Mouse (Mus musculus) limb, embryonic 13.5 days (tissue): ENCODE results near the gene Xaf1. TPM values are rescaled to one million over a fixed set of nuclear protein-coding genes. Genes with fewer than 3 reads are reported as not detected.
"Not testable (repeated sequence)": the region's sequence is repeated elsewhere in the genome, so short reads cannot be mapped to it uniquely, and the experiment has no call there.

Source experiments
- ATAC-seq: fragments of 200-750 bp; cut with Nextera tagmentation; 2 replicates; pipeline ENCODE4 v1.8.0; 2017; ENCODE audit warnings: low read depth, moderate number of reproducible peaks, moderate TSS enrichment; ENCODE audit not compliant: low FRiP score
- H3K27ac ChIP-seq: fragments of 300-500 bp; sonication (generic); 2 replicates; pipeline ENCODE4 v1.5.1; 2015; ENCODE audit warnings: inconsistent platforms, mild to moderate bottlenecking, moderate library complexity
- H3K27me3 ChIP-seq: fragments of 300-500 bp; sonication (generic); 2 replicates; pipeline ENCODE4 v1.6.1; 2015; ENCODE audit warnings: mild to moderate bottlenecking, inconsistent platforms
- H3K36me3 ChIP-seq: fragments of 300-500 bp; sonication (generic); 2 replicates; pipeline ENCODE4 v1.6.1; 2015; ENCODE audit warnings: inconsistent platforms, mild to moderate bottlenecking, moderate library complexity
- H3K4me1 ChIP-seq: fragments of 300-500 bp; sonication (generic); 2 replicates; pipeline ENCODE4 v1.6.1; 2015; ENCODE audit warnings: inconsistent platforms
- H3K4me2 ChIP-seq: fragments of 300-500 bp; sonication (generic); replicated peaks from 2 replicates; pipeline ENCODE4 v1.6.1; 2015; ENCODE audit warnings: inconsistent platforms, mild to moderate bottlenecking, moderate library complexity
- H3K4me3 ChIP-seq: fragments of 300-500 bp; sonication (generic); 2 replicates; pipeline ENCODE4 v1.5.1; 2015; ENCODE audit warnings: moderate library complexity, mild to moderate bottlenecking, inconsistent platforms
- H3K9ac ChIP-seq: fragments of 300-500 bp; sonication (generic); 2 replicates; pipeline ENCODE4 v1.6.1; 2015; ENCODE audit warnings: mild to moderate bottlenecking, inconsistent platforms
- H3K9me3 ChIP-seq: fragments of 300-500 bp; sonication (generic); 2 replicates; pipeline ENCODE4 v1.6.1; 2016; ENCODE audit warnings: inconsistent platforms
- WGBS: fragments of 180-500 bp; shearing (Covaris S2); methylation state at CpG from one replicate; pipeline ENCODE4 v1.1.7; 2015; 5-methylcytosine and 5-hydroxymethylcytosine counted together
- polyA plus RNA-seq: library from polyadenylated mRNA; unstranded; fragments of >200 nt; fragmentation: Nextera tagmentation; extraction: Ambion mirVana; gene quantifications from 2 replicates; pipeline ENCODE4 v1.2.1, GENCODE M21; 2015

The Xaf1 gene
- polyA plus RNA-seq, 1 experiment from 2014 or later = 2.5 TPM

DNA sequence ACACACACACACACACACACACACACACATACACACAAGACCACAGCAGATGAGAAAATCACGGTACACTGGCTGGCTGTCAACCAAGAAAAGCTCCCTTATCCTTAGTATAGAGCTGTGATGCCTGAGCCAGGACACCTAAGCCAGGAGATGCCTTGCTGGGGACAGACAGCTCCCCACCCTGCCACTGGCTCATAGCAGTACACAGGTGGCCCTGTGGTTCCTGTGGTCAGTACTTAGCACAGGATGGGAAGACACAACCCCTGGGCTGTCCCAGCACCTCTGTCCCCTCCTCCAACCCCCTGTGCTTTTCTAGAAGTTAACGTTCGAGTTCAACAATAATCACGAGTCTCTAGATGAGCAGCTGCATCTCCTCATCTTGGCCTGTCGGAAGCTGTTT, 16.6 kb downstream of the Xaf1 start:
- Histone ChIP-seq H3K27me3 (peaks cover 48% of the 10 kb centered on the region), H3K9me3 (no peaks in the 10 kb centered on the region), H3K4me1 (peaks cover 4% of the 10 kb centered on the region), H3K4me2 (no peak overlapping the region), H3K9ac (no peak overlapping the region), H3K27ac (no peak overlapping the region), H3K36me3 (no peaks in the 10 kb centered on the region), H3K4me3 (no peak overlapping the region)
- no peak for ATAC-seq
- WGBS = 79% methylated on average over 5 of the region's 5 CpGs

DNA sequence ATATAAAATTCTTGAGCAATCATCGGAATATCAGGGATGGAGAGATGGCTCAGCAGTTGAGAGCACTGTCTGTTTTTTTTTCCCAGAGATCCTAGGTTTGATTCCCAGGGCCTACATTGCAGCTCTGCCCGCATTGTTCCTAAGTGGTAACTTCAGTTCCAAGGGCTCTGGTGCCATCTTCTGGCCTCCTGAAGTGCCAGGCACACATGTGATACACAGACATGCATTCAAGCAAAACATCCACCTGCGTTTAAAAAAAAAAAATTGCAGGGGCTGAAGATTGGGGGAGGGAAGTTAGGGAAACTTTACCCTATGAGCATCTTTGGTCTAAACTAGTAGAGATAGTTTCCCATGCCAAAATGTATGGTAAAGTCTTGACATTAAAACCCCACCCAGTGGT, 23.0 kb downstream of the Xaf1 start:
- Histone ChIP-seq H3K36me3 (no peaks in the 10 kb centered on the region), H3K4me1 (no peaks in the 10 kb centered on the region), H3K27ac (no peak overlapping the region), H3K27me3 (no peaks in the 10 kb centered on the region), H3K9ac (no peak overlapping the region), H3K4me3 (no peak overlapping the region), H3K4me2 (no peak overlapping the region), H3K9me3 (no peaks in the 10 kb centered on the region)
- ATAC-seq = no peak
- 63% methylated on average over 3 of the region's 3 CpGs for WGBS

GRCm38 (mm10) chr11:72325701-72326100, 24.3 kb downstream of the Xaf1 start:
- H3K4me3 ChIP-seq = no peak overlapping the region
- no peak overlapping the region for H3K27ac ChIP-seq
- no peaks in the 10 kb centered on the region for H3K27me3 ChIP-seq
- no peak overlapping the region for H3K4me2 ChIP-seq
- H3K9me3 ChIP-seq = no peaks in the 10 kb centered on the region
- no peaks in the 10 kb centered on the region for H3K4me1 ChIP-seq
- H3K9ac ChIP-seq = no peak overlapping the region
- ATAC-seq = no peak
- H3K36me3 ChIP-seq = no peaks in the 10 kb centered on the region
- 86% methylated on average over 4 of the region's 4 CpGs for WGBS

GRCm38 (mm10) chr11:72332951-72333667, 31.7 kb downstream of the Xaf1 start:
- Histone ChIP-seq H3K36me3 (no peaks in the 10 kb centered on the region), H3K9me3 (no peaks in the 10 kb centered on the region), H3K4me2 (no peak overlapping the region), H3K4me3 (no peak overlapping the region), H3K27me3 (no peaks in the 10 kb centered on the region), H3K27ac (no peak overlapping the region), H3K9ac (no peak overlapping the region), H3K4me1 (no peaks in the 10 kb centered on the region)
- 69% methylated on average over 9 of the region's 9 CpGs for WGBS
- ATAC-seq = no peak

DNA sequence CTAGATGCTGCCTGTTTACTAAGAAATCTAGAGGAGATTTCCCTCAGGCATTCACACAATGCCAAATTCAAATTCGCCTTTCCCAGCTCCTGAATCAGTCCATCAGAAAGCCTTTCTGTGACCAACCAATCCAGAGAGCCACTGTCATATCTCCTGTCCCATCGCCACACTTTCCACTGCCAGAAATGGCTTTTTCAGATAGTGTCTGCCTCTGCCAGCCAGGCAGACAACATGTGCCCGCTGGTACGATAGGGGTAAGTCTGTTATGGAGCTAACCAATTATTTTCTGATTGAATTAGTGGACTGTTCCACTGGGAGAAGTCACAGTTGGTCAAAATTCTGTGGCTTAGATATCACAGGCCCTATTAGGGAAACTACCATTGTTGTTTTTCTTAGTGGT, 33.2 kb downstream of the Xaf1 start:
- Histone ChIP-seq H3K9ac (no peak overlapping the region), H3K4me3 (no peak overlapping the region), H3K27me3 (no peaks in the 10 kb centered on the region), H3K4me2 (no peak overlapping the region), H3K36me3 (no peaks in the 10 kb centered on the region), H3K9me3 (no peaks in the 10 kb centered on the region), H3K4me1 (no peaks in the 10 kb centered on the region), H3K27ac (no peak overlapping the region)
- 85% methylated on average over 4 of the region's 4 CpGs for WGBS
- no peak for ATAC-seq

GRCm38 (mm10) chr11:72336726-72337125, 35.3 kb downstream of the Xaf1 start:
- Histone ChIP-seq H3K27ac (no peak overlapping the region), H3K9me3 (no peaks in the 10 kb centered on the region), H3K4me2 (no peak overlapping the region), H3K9ac (no peak overlapping the region), H3K4me3 (no peak overlapping the region), H3K4me1 (no peaks in the 10 kb centered on the region), H3K27me3 (no peaks in the 10 kb centered on the region), H3K36me3 (no peaks in the 10 kb centered on the region)
- WGBS = 85% methylated on average over 8 of the region's 8 CpGs
- ATAC-seq = no peak

GRCm38 (mm10) chr11:72338437-72338871, 37.0 kb downstream of the Xaf1 start:
- Histone ChIP-seq H3K27ac (no peak overlapping the region), H3K4me2 (no peak overlapping the region), H3K27me3 (no peaks in the 10 kb centered on the region), H3K9me3 (no peaks in the 10 kb centered on the region), H3K4me3 (no peak overlapping the region), H3K4me1 (peaks cover 4% of the 10 kb centered on the region; the same call in 1 of the 2 replicates), H3K9ac (no peak overlapping the region), H3K36me3 (no peaks in the 10 kb centered on the region)
- WGBS = 54% methylated on average over 5 of the region's 5 CpGs
- no peak for ATAC-seq

- 67% methylated on average over 4 of the region's 4 CpGs for WGBS
- Histone ChIP-seq H3K27me3 (no peaks in the 10 kb centered on the region), H3K27ac (no peak overlapping the region), H3K4me2 (no peak overlapping the region), H3K36me3 (no peaks in the 10 kb centered on the region), H3K4me1 (peaks cover 4% of the 10 kb centered on the region; the same call in 1 of the 2 replicates), H3K9ac (no peak overlapping the region), H3K4me3 (no peak overlapping the region), H3K9me3 (no peaks in the 10 kb centered on the region)
- ATAC-seq = no peak
Observed at GRCm38 (mm10) chr11:72339716-72340115, 38.3 kb downstream of the Xaf1 start.

GRCm38 (mm10) chr11:72342549-72343237, 41.3 kb downstream of the Xaf1 start:
- ATAC-seq = peak; percentile 75; the same call in 1 of the 2 replicates
- H3K9ac ChIP-seq = no peak overlapping the region; the same call in 1 of the 2 replicates
- no peaks in the 10 kb centered on the region for H3K9me3 ChIP-seq
- no peak overlapping the region for H3K4me3 ChIP-seq
- H3K4me2 ChIP-seq = no peak overlapping the region
- WGBS = 14% methylated on average over 7 of the region's 7 CpGs
- H3K27me3 ChIP-seq = no peaks in the 10 kb centered on the region
- no peaks in the 10 kb centered on the region for H3K36me3 ChIP-seq
- H3K4me1 ChIP-seq = peaks cover 4% of the 10 kb centered on the region; the same call in 1 of the 2 replicates
- H3K27ac ChIP-seq = no peak overlapping the region

DNA sequence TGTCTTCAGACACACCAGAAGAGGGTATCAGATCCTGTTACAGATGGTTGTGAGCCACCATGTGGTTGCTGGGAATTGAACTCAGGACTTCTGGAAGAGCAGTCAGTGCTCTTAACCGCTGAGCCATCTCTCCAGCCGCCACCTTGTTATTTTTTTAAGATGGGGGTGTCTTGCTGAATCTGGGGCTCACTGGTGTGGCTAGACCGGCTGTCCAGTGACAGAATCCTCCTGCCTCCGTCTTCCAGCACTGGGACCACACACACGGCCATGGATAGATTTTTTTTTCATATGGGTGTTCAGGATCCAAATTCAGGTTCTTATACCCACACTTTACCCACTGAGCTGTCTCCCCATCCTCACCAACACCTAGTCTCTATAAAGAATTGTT, 41.8 kb downstream of the Xaf1 start:
- not testable (repeated sequence) for H3K27me3 ChIP-seq, H3K9me3 ChIP-seq, H3K9ac ChIP-seq, H3K4me1 ChIP-seq, H3K27ac ChIP-seq, H3K4me3 ChIP-seq, H3K36me3 ChIP-seq, ATAC-seq, H3K4me2 ChIP-seq
- WGBS = 88% methylated on average over 5 of the region's 5 CpGs

- Histone ChIP-seq H3K4me3 (no peak overlapping the region), H3K27me3 (no peaks in the 10 kb centered on the region), H3K27ac (no peak overlapping the region), H3K9me3 (no peaks in the 10 kb centered on the region), H3K9ac (no peak overlapping the region), H3K4me1 (peaks cover 10% of the 10 kb centered on the region), H3K4me2 (no peak overlapping the region), H3K36me3 (no peaks in the 10 kb centered on the region)
- WGBS = 18% methylated on average over 8 of the region's 8 CpGs
- ATAC-seq = no peak
Observed at GRCm38 (mm10) chr11:72343904-72344303, 42.5 kb downstream of the Xaf1 start.

DNA sequence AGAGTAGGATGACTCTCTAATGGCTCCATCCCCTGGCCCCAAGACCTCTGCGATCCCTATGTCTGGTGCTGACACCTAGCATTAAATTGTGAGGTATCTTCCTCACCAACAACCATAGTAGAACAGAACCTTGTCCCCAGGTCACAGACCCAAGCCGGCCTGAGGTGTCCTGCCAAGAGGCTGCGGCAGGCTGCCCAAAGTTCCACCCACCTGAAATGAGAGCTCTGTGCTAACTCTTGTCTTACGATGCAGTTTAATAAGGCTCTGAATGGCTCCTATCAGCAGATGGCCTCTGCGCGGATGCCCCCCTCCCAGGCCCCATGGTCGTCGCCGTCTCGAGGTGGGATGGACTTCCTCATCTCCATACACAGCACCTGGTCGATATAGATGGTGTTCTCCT, 43.1 kb downstream of the Xaf1 start:
- Histone ChIP-seq H3K4me3 (no peak overlapping the region), H3K9me3 (no peaks in the 10 kb centered on the region), H3K4me2 (no peak overlapping the region), H3K27me3 (no peaks in the 10 kb centered on the region), H3K9ac (no peak overlapping the region), H3K36me3 (no peaks in the 10 kb centered on the region), H3K4me1 (peaks cover 14% of the 10 kb centered on the region), H3K27ac (no peak overlapping the region)
- no peak for ATAC-seq
- WGBS = 83% methylated on average over 11 of the region's 11 CpGs
